Mouse (Mus musculus): ENCODE measurements around the gene Hnrnpr. TPM values are rescaled to one million over a fixed set of nuclear protein-coding genes. Genes with fewer than 3 reads are reported as not detected.
A peak's percentile ranks its signal among the peaks of the same experiment; 100 is the strongest.

Gene Hnrnpr
- polyA plus RNA-seq, 1 experiment from 2014 or later, result 157 TPM

- Histone ChIP-seq H3K4me1 (ENCODE audit: control insufficient read depth, insufficient read depth, low read length) (peaks cover 8% of the 10 kb centered on the region; the same call in 1 of the 2 replicates), H3K4me2 (replicated peaks; ENCODE audit: low read depth, low read length) (no peak overlapping the region), H3K9ac (replicated peaks; ENCODE audit: low read depth, low read length) (no peak overlapping the region), H3K27ac (ENCODE audit: low read length) (no peak overlapping the region), H3K4me3 (ENCODE audit: low read depth, low read length) (no peak overlapping the region), H3K9me3 (ENCODE audit: control insufficient read depth, low read depth, low read length) (no peaks in the 10 kb centered on the region), H3K36me3 (ENCODE audit: control insufficient read depth, insufficient read depth, low read length) (peaks cover 59% of the 10 kb centered on the region), H3K27me3 (ENCODE audit: control insufficient read depth, insufficient read depth, low read length) (no peaks in the 10 kb centered on the region)
- 74% methylated on average over 39 of the region's 39 CpGs for WGBS
- ATAC-seq (ENCODE audit: insufficient number of reproducible peaks, insufficient read depth, low FRiP score, low read depth), result no peak
These were observed 19.8 kb upstream of the Hnrnpr start for GRCm38 (mm10) chr4:136290781-136291595.

GRCm38 (mm10) chr4:136291692-136292091, 19.1 kb upstream of the Hnrnpr start:
- Histone ChIP-seq H3K9me3 (ENCODE audit: control insufficient read depth, low read depth, low read length) (no peaks in the 10 kb centered on the region), H3K9ac (replicated peaks; ENCODE audit: low read depth, low read length) (no peak overlapping the region), H3K36me3 (ENCODE audit: control insufficient read depth, insufficient read depth, low read length) (peaks cover 59% of the 10 kb centered on the region), H3K4me2 (replicated peaks; ENCODE audit: low read depth, low read length) (no peak overlapping the region), H3K27me3 (ENCODE audit: control insufficient read depth, insufficient read depth, low read length) (no peaks in the 10 kb centered on the region), H3K4me3 (ENCODE audit: low read depth, low read length) (no peak overlapping the region), H3K4me1 (ENCODE audit: control insufficient read depth, insufficient read depth, low read length) (peaks cover 5% of the 10 kb centered on the region; the same call in 1 of the 2 replicates), H3K27ac (ENCODE audit: low read length) (no peak overlapping the region)
- WGBS, result 89% methylated on average over 6 of the region's 6 CpGs
- no peak for ATAC-seq (ENCODE audit: insufficient number of reproducible peaks, insufficient read depth, low FRiP score, low read depth)

GRCm38 (mm10) chr4:136295941-136296340, 14.8 kb upstream of the Hnrnpr start:
- no peaks in the 10 kb centered on the region for H3K9me3 ChIP-seq (ENCODE audit: control insufficient read depth, low read depth, low read length)
- H3K4me1 ChIP-seq (ENCODE audit: control insufficient read depth, insufficient read depth, low read length), result no peaks in the 10 kb centered on the region
- no peak overlapping the region for H3K4me2 ChIP-seq (replicated peaks; ENCODE audit: low read depth, low read length)
- no peak overlapping the region for H3K4me3 ChIP-seq (ENCODE audit: low read depth, low read length)
- H3K27ac ChIP-seq (ENCODE audit: low read length), result no peak overlapping the region
- 79% methylated on average over 7 of the region's 7 CpGs for WGBS
- peaks cover 28% of the 10 kb centered on the region for H3K36me3 ChIP-seq (ENCODE audit: control insufficient read depth, insufficient read depth, low read length)
- no peak overlapping the region for H3K9ac ChIP-seq (replicated peaks; ENCODE audit: low read depth, low read length)
- H3K27me3 ChIP-seq (ENCODE audit: control insufficient read depth, insufficient read depth, low read length), result no peaks in the 10 kb centered on the region
- no peak for ATAC-seq (ENCODE audit: insufficient number of reproducible peaks, insufficient read depth, low FRiP score, low read depth)

- Histone ChIP-seq H3K4me1 (ENCODE audit: control insufficient read depth, insufficient read depth, low read length) (no peaks in the 10 kb centered on the region), H3K36me3 (ENCODE audit: control insufficient read depth, insufficient read depth, low read length) (no peaks in the 10 kb centered on the region), H3K9me3 (ENCODE audit: control insufficient read depth, low read depth, low read length) (no peaks in the 10 kb centered on the region), H3K27me3 (ENCODE audit: control insufficient read depth, insufficient read depth, low read length) (no peaks in the 10 kb centered on the region), H3K4me2 (replicated peaks; ENCODE audit: low read depth, low read length) (no peak overlapping the region), H3K4me3 (ENCODE audit: low read depth, low read length) (no peak overlapping the region), H3K27ac (ENCODE audit: low read length) (no peak overlapping the region), H3K9ac (replicated peaks; ENCODE audit: low read depth, low read length) (no peak overlapping the region)
- peak; percentile 14; the same call in 1 of the 2 replicates for ATAC-seq (ENCODE audit: insufficient number of reproducible peaks, insufficient read depth, low FRiP score, low read depth)
- WGBS, result 44% methylated on average over 4 of the region's 4 CpGs
These were observed 8.3 kb upstream of the Hnrnpr start for GRCm38 (mm10) chr4:136302462-136302861.

- Histone ChIP-seq H3K4me1 (ENCODE audit: control insufficient read depth, insufficient read depth, low read length) (no peaks in the 10 kb centered on the region), H3K4me3 (ENCODE audit: low read depth, low read length) (no peak overlapping the region), H3K9me3 (ENCODE audit: control insufficient read depth, low read depth, low read length) (no peaks in the 10 kb centered on the region), H3K9ac (replicated peaks; ENCODE audit: low read depth, low read length) (no peak overlapping the region), H3K36me3 (ENCODE audit: control insufficient read depth, insufficient read depth, low read length) (no peaks in the 10 kb centered on the region), H3K27me3 (ENCODE audit: control insufficient read depth, insufficient read depth, low read length) (no peaks in the 10 kb centered on the region), H3K4me2 (replicated peaks; ENCODE audit: low read depth, low read length) (no peak overlapping the region), H3K27ac (ENCODE audit: low read length) (no peak overlapping the region)
- WGBS, result 49% methylated on average over 2 of the region's 2 CpGs
- no peak for ATAC-seq (ENCODE audit: insufficient number of reproducible peaks, insufficient read depth, low FRiP score, low read depth)
These were observed 6.6 kb upstream of the Hnrnpr start for GRCm38 (mm10) chr4:136304181-136304580.

- no peak overlapping the region for H3K27ac ChIP-seq (ENCODE audit: low read length)
- H3K36me3 ChIP-seq (ENCODE audit: control insufficient read depth, insufficient read depth, low read length), result no peaks in the 10 kb centered on the region
- H3K9me3 ChIP-seq (ENCODE audit: control insufficient read depth, low read depth, low read length), result no peaks in the 10 kb centered on the region
- no peak overlapping the region for H3K4me3 ChIP-seq (ENCODE audit: low read depth, low read length)
- no peak for ATAC-seq (ENCODE audit: insufficient number of reproducible peaks, insufficient read depth, low FRiP score, low read depth)
- peaks cover 8% of the 10 kb centered on the region for H3K4me1 ChIP-seq (ENCODE audit: control insufficient read depth, insufficient read depth, low read length)
- H3K27me3 ChIP-seq (ENCODE audit: control insufficient read depth, insufficient read depth, low read length), result no peaks in the 10 kb centered on the region
- H3K9ac ChIP-seq (replicated peaks; ENCODE audit: low read depth, low read length), result no peak overlapping the region
- H3K4me2 ChIP-seq (replicated peaks; ENCODE audit: low read depth, low read length), result no peak overlapping the region
- 59% methylated on average over 2 of the region's 2 CpGs for WGBS
These were observed 2.4 kb upstream of the Hnrnpr start for GRCm38 (mm10) chr4:136308355-136308754.

GRCm38 (mm10) chr4:136309780-136310179, 962 bp upstream of the Hnrnpr start:
- Histone ChIP-seq H3K27ac (ENCODE audit: low read length) (peak overlapping the region; percentile 79), H3K4me1 (ENCODE audit: control insufficient read depth, insufficient read depth, low read length) (peaks cover 21% of the 10 kb centered on the region), H3K36me3 (ENCODE audit: control insufficient read depth, insufficient read depth, low read length) (no peaks in the 10 kb centered on the region), H3K27me3 (ENCODE audit: control insufficient read depth, insufficient read depth, low read length) (no peaks in the 10 kb centered on the region), H3K9ac (replicated peaks; ENCODE audit: low read depth, low read length) (peak overlapping the region; percentile 100; the same call in 1 of the 2 replicates), H3K4me3 (ENCODE audit: low read depth, low read length) (peak overlapping the region; percentile 98), H3K4me2 (replicated peaks; ENCODE audit: low read depth, low read length) (peak overlapping the region; percentile 57), H3K9me3 (ENCODE audit: control insufficient read depth, low read depth, low read length) (no peaks in the 10 kb centered on the region)
- WGBS, result 3% methylated on average over 11 of the region's 11 CpGs
- ATAC-seq (ENCODE audit: insufficient number of reproducible peaks, insufficient read depth, low FRiP score, low read depth), result no peak

- peak; percentile 33; the same call in 1 of the 2 replicates for ATAC-seq (ENCODE audit: insufficient number of reproducible peaks, insufficient read depth, low FRiP score, low read depth)
- Histone ChIP-seq H3K9me3 (ENCODE audit: control insufficient read depth, low read depth, low read length) (no peaks in the 10 kb centered on the region), H3K4me3 (ENCODE audit: low read depth, low read length) (peak overlapping the region; percentile 98), H3K36me3 (ENCODE audit: control insufficient read depth, insufficient read depth, low read length) (peaks cover 2% of the 10 kb centered on the region; the same call in 1 of the 2 replicates), H3K9ac (replicated peaks; ENCODE audit: low read depth, low read length) (peak overlapping the region; percentile 100), H3K27ac (ENCODE audit: low read length) (peak overlapping the region; percentile 97), H3K27me3 (ENCODE audit: control insufficient read depth, insufficient read depth, low read length) (no peaks in the 10 kb centered on the region), H3K4me1 (ENCODE audit: control insufficient read depth, insufficient read depth, low read length) (peaks cover 26% of the 10 kb centered on the region), H3K4me2 (replicated peaks; ENCODE audit: low read depth, low read length) (peak overlapping the region; percentile 77)
- under 1% methylated on average over 75 of the region's 81 CpGs for WGBS
These were observed 579 bp downstream of the Hnrnpr start for GRCm38 (mm10) chr4:136311042-136311999.

Data from stomach, embryonic 14.5 days (tissue).